Mouse (Mus musculus) thymus, postnatal 0 days (tissue): ENCODE measurements around the gene Slc4a1. TPM values are rescaled to one million over a fixed set of nuclear protein-coding genes. Genes with fewer than 3 reads are reported as not detected.

ENCODE experiments used
- DNase-seq: peaks from one replicate; pipeline ENCODE4 v3.0.0-alpha.2; 2015; ENCODE audit warnings: low spot score
- polyA plus RNA-seq: library from polyadenylated mRNA; unstranded; fragments of >200 nt; fragmentation: Nextera tagmentation; extraction: Ambion mirVana; gene quantifications from 2 replicates; pipeline ENCODE4 v1.2.1, GENCODE M21; 2015

The Slc4a1 gene
- polyA plus RNA-seq, 1 experiment from 2014 or later: 0.48 TPM

DNA sequence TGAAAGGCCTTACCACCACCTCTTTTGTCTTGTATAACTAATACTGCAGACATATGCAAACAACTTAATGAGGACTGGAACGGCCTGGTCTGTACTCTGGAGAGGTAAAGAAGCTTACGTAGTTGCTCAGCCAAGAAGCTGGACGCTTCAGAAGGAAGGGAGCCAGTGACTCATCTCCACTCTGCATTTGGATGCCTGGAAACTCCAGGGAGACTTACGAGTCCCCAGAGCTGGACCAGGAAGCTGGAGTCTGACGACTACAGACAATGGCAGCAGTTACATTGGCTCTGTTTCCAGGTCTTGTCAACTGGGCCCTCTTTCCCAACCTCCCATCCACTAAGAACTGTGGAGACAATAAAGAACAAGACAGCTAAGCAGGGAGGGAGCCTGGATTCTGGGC is 38.8 kb downstream of the Slc4a1 start:
- DNase-seq: no peak

DNA sequence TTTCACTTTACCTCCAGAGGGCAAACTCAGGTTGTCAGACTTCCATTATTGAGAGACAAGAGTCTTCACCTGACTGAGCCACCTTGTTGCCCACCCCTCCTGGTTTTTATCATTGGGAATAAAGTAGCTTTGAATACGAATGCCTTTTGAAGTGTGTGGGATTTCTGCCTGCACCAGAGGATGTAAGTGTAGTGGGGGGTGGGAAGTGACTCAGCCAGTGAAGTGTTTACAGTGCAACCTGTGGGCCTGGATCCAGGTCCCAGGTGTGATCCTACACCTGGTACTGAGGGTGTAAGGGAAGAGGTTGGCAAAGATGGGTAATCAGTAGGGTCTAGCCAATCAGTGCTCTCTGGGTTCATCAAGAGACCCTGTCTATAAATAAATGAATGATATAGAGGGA is 42.5 kb downstream of the Slc4a1 start:
- no peak for DNase-seq

DNA sequence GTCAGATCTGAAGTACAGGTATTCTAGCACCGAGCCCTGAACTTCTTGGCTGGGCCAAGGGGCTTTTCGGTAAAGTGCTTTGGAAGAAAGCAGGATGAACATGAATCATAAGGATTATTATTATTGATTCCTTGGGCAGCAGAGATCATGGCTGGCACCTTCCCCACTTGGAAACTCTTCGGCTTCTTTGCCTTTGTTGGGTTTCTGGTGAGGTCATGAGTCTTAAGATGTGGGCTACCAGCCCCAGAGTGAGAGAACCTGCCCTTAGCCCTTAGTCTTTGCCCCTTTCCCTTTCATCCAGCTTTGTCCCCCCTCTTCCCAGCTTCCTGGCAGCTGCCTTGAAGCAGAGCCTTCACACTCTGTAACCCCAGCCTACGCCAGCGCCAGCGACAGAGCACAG is 44.1 kb downstream of the Slc4a1 start:
- no peak for DNase-seq

DNA sequence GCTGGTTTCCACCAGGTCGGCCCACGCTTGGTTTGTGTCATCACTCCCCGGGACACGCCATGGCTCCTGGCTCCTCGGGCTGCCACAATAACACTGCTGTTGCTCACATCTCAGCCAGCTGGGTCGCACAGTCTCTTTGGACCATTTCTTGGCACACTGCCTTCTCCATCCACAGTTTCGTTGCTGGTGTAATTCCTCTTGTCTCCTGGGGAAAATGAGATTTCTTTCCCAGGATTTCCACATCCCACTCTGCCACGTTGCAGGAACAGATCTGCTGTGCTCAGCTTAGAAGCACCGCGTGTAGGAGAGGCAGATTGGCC is 45.4 kb downstream of the Slc4a1 start:
- no peak for DNase-seq

DNA sequence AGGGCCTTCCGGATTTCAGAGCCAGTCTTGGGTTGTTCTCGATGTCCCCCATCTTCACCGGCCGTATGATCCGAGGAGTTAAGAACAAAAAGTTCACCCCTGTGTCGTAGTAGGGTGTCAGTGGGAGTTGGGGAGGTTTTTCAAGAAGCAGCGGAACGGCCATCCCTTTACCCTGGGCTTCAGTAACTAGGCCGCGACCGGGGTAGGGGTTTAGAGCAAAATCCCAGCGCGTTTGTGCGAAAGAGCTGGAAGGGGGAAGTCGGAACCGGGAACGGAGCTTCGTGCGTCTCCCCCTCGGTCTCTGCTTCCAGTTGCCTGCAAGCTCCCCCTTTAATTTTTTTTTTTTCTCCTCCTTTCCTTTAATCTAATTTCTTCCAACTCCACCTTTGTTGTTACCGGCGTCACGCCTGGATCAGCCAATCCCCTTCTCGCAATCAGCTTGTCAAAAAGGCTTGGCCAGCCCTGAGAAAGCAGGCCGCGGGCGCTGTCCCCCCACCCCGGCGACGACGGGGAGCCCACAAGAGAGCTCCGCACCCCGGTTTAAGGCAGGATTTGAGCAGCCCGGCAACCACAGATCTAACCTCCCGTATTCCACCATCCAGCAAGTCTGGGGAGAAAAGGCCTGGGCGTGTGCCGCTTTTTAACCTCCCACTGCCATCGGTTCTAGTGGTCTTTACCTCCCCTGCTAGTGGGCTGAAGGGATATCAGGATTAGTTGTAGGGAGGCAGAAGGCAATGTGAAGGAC is 45.9 kb downstream of the Slc4a1 start:
- DNase-seq: peak; percentile 64

DNA sequence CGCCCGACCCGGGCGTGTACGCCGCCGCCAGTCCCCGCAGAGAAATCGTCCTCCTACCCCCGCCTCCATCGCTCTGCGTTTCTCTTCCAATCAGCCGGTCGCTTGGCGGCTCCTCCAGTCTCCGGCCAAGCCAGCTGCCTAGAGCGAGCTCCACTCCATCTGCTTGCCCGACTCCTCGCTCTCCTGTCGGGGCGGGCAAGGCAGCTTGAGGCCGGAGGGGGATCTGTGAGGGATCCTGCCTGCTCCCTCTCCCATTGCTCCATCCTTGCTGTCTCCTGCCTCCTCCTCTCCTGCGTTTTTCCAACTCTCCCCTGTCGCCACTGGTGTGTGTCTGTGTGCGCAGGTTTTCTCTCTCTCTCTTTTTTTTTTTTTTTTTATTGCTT is 46.6 kb downstream of the Slc4a1 start, which contains the start of gene Ubtf:
Ubtf (minus strand) TSS at position 333 of the 383 bp plus-strand sequence.
- DNase-seq: peak; percentile 66

DNA sequence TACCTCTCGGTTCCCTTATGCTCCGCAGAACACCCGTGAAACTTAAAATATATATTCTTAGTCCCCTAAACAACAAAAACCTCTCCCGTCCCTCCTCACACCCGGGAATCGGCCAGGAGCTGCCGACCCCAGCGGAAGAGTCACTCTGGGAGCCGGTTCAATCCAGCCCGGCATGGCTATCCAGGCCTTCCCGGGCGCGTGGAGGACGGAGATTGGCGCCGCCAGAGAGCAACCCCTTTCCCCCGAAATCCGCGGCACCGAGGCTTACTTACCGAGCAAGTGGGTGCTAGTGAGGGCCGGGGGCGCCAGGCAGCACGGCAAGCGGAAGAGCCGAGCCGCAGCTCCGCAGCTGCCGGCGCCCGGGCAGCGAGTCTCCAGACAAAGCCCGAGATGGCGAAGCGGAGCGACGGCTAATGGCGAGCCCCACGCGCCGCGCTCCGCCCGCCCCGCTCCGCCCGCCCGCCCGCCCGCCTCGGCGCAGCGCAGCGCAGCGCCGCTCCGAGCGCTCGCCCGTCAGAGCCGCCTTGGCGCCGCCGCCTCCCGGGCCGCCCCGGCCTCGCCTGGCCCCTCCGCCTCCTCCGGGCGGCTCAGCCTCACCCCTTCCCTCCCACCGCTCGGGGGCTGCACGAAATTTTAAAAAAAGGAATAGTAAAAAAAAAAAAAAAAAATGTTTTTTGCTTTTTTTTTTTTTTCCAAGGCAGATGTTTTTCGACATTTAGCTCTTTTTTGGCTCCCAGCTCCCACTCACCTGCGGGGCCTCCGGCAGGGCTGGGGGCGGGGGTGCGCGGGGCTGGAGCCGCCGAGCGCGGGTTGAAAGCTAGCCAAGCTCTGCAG is 47.2 kb downstream of the Slc4a1 start:
- DNase-seq: peak; percentile 64

DNA sequence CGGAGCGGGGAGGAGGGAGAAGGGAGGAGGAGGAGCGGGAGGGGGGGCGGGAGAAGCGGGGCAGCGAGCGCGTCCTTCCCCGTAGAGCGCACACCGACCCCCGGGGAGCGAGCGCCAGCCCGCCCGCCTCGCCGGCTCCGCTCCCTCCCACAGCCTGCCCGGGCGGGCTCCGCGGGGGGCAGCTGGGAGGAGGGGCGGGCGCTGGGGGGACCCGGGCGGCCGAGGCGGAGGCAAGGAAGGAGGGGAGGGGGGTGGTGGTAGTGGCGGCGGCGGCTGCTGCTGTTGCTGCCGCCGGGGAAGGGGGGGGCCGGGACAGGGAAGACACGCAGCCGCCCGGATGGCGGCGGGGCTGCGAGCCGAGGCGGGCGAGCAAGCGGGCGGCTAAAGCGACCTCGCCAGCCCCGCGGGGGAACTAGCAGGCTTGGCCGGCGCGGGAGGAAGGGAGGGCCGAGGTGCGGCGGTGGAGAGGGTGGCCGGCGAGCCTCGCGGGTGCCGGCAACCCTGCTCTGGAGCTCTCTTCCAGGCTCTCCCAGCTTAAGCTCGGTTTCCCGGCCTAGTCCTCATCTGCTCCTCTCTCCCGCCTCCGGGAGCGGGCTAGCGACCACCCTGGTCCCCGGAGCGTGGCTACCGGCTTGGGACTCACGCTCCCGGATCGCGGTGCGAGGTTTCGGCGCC is 48.0 kb downstream of the Slc4a1 start:
- DNase-seq: no peak

DNA sequence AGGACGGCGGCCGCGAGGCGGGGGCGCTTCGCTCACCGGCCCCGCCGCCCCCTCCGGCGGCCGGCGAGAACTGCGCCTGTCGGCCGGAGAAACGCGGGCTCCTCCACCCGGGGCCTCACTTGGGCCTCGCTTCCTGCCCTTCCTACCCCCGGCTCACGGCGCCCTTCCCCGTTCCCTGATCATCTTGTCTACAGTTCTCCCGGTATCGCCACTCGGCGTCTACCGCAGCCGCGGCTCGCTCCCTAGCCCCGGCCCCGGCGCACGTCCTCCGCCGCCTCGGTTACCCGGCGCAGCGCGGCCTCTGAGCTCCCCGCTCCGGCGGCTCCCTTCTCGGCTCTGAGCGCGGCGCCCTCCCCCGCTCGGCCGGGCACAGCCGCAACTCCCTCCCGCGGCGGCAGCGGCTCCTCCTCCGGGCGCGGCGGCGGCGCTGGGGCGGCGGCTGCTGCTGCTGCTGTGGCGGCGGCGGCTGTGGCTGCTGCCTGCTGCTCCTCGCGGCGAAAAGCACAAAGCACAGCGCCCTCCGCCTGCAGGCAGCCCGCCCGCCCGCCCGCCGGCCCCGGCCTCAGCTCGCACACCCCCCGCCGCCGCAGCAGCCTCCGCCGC is 48.6 kb downstream of the Slc4a1 start:
- peak; percentile 74 for DNase-seq

DNA sequence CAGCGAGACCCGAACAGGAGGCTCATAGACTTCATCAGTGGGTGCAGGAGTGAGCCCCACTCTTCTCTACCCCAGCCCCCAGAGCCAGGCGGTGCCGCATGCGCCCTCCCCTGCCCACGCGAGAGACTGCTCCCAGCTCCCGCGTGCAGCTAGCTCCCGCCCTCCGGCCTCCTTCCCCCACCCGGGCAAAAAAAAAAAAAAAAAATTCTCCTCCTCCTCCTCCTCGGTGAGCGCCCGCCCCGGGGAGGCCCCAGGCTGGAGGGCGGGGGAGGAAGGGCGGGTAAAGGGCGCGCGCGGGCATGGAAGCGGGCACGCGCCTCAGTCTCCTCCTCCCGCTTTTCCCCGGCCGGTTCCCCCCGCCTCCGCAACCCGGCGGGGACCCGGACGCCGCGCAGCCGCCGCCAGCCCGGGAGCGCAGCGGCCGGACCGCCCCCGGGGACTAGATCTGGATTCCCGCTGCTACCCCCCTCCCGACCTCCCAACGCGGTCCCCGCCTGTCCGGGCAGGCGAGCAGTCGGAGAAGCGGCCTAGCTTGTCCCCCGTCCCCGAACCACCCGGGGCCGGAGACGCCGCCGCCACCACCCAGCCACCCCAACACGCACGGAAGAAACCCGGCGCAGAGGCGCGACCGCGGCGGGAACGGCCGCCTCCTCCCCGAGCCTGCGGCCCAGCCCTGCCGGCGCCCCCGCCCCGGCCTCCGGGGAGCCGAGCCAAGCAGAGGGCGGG is 49.3 kb downstream of the Slc4a1 start:
- DNase-seq: peak; percentile 91

DNA sequence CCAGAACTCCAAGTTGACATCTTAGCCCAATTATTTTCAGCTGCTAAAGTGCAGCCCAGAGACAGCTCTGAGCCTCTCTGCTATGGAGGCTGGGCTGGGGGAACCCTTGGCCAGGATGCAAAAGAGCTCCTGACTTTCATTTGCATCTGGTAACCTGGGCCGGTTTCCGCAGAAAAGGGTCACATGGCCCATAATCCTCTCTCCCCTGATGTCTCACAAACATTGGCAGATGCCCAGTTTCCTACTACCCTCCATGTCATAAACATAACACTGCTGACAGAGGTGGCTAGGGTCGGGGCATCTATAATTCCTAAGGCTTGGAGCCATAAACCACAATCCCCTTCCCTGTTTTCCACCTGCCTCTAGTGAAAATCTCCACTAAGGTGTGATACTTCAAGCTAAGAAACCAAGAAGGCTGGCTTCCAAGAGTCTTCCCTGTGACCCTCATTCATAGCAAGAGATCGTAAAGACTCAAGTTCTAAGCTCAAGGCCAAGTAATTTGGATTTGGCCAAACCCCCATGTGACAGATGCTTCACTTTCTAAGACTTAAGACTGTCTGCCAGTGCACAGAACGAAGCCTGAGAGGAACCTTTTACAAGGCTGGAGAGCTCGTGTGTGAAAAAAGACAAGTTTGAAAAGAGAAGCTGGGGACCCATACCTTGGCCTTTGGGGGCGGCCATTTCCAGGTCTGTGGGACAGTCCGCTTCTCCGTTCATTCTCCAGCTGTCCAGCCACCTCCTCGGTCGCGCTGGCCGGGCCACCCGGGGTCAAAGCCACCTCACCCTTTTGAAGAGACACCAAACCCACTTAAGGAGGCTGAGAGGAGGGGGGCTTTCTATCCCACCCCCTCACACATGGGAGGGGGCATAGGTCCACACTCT is 50.1 kb downstream of the Slc4a1 start:
- no peak for DNase-seq

DNA sequence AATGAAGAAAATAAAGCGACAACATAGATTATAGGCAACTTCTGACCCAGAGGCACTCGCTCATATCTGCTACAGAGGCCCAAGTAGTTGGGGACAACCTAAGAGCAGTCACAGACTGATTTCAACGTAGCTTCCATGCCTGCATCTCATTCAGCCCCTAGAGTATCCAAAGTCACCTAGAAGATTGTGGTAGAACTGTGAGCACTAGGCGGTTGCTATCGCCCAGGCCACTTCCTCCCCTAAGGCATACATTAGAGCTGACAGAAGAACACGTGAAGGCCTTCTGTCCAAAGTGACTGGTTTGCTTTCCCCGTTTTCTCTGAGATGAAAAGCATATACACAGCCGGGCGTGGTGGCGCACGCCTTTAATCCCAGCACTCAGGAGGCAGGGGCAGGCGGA is 51.7 kb downstream of the Slc4a1 start:
- no peak for DNase-seq

DNA sequence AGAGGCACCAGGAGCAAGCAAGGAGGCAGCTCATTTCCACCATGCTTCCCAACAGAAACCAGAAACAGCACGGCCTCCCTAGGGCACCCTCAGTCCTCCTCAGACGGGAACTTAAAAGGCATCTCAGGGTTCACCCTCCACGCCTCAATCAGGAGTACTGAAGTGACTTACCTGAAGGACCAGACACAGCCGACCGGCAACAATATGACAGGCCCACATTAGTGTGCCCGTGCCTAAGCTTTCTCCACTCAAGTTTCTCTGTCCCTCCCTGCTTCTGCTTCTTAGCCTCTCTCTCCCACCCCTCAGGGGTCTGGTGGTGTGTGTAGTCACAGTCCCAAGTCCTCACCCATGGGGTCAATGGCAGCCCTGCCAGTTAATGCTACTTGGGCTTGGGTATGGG is 53.4 kb downstream of the Slc4a1 start:
- DNase-seq: no peak

DNA sequence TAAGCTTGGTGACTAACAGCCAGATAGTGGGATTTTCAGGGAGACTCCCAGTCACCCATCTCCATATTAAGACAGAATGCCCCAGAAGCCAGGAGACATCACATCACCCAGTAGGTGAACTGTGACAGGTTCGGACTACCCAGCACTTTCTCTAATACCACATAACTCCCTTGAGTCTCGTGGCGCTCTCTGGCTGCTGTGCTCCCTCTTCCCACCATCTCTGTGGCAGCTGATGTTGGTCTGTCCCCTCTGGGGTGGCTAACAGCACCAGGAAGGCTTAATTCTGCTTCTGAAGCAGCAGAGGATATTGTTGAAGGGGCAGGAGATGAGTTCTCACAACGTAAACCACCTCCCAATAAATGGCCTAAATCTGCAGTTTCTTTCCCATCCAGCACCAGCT is 54.0 kb downstream of the Slc4a1 start:
- no peak for DNase-seq

DNA sequence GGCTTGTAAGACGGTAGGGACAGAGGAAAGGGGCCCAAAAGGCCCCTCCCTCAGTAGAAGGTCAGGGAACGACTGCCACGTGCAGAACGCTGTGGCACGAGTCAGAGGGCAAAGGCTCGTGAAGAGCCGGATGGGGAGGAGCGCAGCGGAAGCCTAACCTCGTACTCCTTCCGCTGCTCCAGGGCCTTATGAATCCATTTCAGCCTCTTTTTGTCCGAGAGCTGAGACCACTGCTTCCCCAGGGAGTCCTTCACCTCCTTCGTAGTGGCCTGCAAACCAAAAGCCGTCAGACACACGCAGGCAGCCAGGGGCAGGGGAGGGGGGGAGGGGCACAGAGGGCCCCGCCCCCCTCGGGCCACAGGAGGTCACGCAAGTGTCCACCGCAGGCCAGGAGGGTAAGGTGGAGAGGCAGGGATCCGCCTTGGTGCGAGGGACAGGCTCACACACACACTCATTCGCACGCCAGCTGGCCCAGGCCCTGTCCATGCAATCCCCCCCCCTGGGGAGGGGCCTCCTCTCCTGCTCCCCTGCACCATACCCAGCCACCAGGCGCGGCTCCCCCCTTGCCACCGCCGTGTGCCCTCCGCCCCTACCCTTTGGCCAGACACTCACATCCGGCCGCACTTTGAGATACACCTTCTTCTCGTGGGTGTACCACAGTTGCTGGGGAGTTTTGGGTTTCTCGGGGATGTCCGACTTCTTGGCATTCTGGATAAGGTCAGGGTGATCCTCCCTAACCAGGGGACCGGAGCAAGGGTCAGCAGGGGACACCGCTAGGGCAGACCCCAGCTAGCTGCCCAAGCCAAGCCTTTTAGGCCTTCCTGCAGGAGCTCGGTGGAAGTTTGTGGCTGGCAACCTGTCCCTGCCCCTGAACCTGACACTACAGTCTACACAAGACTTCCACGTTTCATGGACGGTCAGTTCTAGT is 55.0 kb downstream of the Slc4a1 start:
- no peak for DNase-seq

DNA sequence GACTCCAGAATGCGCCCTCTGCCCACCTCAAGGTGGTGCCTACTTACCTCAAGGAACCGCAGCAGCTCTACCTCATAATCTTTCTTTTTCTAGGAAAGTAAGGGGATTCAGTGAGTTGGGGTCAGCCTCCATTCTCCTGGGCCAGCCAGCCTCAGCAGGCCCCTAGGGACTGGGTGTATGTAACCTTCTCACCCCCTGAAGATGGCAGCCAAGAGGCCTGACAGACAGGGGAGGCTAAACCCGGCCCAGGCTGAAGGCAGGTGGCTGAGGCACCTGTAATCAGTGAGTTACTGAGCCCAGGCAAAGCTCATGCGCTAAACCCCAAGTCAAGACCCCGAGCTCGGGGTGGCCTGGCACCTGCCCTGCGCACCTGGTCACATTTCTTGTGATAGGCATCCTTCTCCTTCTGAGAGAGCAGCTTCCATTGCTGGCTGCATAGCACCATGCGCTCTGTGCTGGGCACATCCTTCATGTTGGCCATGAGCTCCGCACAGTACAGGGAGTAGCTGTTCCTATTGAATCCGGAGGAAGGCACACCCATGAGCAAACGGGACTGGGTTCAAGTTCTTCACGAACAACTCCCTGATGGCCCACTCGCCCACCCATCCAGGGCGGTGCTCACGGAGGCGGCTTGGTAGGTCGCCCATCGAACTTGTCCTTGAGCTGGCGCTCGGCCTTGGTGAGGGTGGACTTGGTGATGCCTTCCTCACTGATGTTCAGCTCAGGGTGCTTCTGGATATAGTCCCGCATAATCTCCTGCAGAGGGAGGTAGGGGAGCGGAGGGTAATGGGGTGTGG is 56.0 kb downstream of the Slc4a1 start:
- DNase-seq: peak; percentile 20

DNA sequence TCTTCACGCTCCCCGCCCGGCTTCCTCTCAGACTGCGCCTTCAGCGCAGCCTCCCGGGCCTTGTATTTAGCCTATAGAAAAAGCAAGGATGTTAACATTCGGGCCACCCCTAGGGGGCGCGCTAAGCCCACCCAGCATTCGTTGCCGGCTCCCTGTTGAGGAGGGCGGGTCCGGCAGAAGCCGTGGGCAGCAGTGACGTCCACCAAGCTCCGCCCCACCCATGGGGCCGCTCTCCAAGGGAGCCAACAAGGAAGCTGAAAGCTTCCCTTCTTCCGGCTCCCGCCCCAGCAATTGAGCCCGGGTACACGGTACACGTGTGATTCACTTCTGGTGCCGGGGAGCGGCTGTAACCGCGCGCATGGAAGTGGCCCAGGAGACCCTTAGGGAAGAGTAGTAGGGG is 57.0 kb downstream of the Slc4a1 start:
- DNase-seq: peak; percentile 97

DNA sequence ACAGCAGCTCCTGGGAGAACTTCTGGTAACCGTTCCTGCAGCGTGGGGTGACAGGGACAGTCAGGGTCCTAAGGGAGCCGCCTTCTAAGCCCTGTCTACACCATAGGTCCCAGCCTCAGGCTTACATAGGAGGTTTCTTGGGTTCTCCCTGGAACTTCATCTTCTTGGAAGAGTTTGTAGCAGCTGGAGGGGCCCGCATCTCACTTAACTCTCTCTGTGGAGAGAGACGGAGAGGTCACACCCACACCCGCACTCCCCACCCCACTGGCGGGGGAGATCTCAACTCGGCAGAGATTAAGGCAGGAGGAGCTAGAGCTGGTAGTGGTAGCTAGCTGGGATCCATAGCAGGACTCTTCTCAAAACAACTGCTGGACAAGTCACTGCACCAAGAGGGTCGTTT is 57.9 kb downstream of the Slc4a1 start:
- no peak for DNase-seq
